In the genomic region with DNA sequence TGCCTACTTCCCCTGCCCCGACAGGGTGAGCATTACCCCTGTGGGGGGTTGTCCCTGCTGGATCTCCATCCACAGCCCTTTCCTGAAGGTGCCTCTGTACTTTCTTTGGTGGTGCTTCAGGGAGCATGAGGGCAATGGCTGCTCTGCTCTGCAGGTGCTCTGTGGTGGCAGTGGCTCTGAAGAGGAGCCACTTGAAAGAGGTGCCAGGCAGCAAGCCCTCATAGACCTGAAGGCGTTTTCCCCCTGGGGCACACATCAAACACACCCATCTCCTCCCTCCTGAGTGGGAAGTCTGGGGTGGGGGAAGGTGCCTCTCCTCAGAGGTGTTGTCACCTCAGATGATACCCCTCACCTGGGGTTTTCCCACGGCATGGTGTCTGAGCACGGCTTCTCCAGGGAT, we compare ENCODE assay signal across 19 mouse cellular contexts. TPM values are rescaled to one million over a fixed set of nuclear protein-coding genes. Genes with fewer than 3 reads are reported as not detected.
A peak's percentile ranks its signal among the peaks of the same experiment; 100 is the strongest.
DNase-seq lines count a peak whose midpoint lies in the region.
"Had no signal": no experiment of that assay in that cellular context is flagged by ENCODE, and none has a peak within 500 bp of the region (broad histone marks: within the 10 kb centered on the region; RNA-seq: fewer than 3 reads in every experiment).

No protein-coding gene starts in this region.

- peak; percentile 20 for DNase-seq in gastrocnemius, postnatal 25 days
- DNase-seq in gastrocnemius, adult 18-20 months (ENCODE audit: low spot score) = no peak
- DNase-seq in CD8-positive naive resting alpha-beta T cell, adult 2 months (ENCODE audit: low read depth in 2 of 2, low spot score in 2 of 2) = peak; percentile 24 to 37
- DNase-seq in thymus, adult 18-20 months = peak; percentile 73 to 89
- peak; percentile 84 for DNase-seq in thymus, postnatal 25 days
- DNase-seq in left cerebral cortex, adult 11 months (ENCODE audit: low spot score) = no peak
- DNase-seq in cerebellum, postnatal 10 days = no peak
- DNase-seq in kidney, postnatal 4 days = no peak
- DNase-seq: adrenal gland, postnatal 14 days; cerebellum, adult 11 months; cerebellum, adult 9-10 months; gastrocnemius, postnatal 10 days; kidney, adult 18-20 months; kidney, postnatal 25 days; left cerebral cortex, postnatal 4 days; liver, embryonic 13.5 days; lung, adult 18-20 months; lung, postnatal 4 days; right cerebral cortex, adult 18-20 months had no signal

RNA-seq across cellular contexts. Expression of gene Bid, which starts 17.5 kb away (rescaled TPM):
- under 1 TPM; 0.48 to 0.87 TPM for total RNA-seq in gastrocnemius, postnatal 25 days (2021)
- under 1 TPM; 0.39 to 0.78 TPM for total RNA-seq in gastrocnemius, adult 18-20 months (2021)

Comparison
In these comparisons a context has a peak if more than half of its experiments do, and no peak if none do; other contexts are left out.
1. DNase-seq: peak in gastrocnemius, postnatal 25 days (single experiment), CD8-positive naive resting alpha-beta T cell, adult 2 months (2 of 2), thymus, adult 18-20 months (2 of 2) and thymus, postnatal 25 days (single experiment); none in gastrocnemius, adult 18-20 months (single experiment), left cerebral cortex, adult 11 months (single experiment), cerebellum, postnatal 10 days (0 of 2) and kidney, postnatal 4 days (0 of 2).